Mouse (Mus musculus): ENCODE measurements around the gene Cxcl17. TPM values are rescaled to one million over a fixed set of nuclear protein-coding genes. Genes with fewer than 3 reads are reported as not detected.

The Cxcl17 gene
- total RNA-seq, 2 experiments from 2014 or later: not detected

DNA sequence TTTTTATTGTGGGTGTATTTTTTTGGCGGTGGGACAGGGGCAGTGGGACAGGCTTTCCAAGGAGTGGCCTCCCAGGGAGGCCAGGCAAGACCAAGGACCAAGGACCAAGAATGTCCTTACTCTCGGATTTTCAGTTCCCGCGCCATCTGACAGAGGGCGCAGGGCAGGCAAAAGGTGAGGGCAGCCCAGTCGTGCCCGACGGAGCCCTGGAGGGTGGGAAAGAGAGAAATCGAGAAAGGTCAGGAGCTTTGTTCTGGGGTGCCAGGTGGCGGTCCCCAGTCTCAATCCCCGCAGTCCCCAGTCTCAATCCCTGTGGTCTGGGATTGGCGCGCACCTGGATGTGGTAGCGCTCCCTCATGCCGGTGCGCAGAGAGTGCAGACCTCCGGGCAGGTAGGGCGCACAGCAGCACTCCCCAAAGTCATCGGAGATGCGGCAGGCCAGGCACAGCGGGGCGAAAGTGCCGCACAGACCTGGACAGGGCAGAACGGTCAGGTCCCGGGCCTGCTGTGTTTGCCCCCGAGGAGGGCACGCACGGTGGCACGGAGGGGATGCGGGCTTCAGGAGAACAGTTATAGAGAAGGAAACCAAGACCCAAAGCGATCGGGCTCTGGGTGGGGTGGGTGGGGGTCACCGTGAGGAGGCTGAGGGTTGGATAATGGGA lies 44.9 kb downstream of the Cxcl17 start:
- DNase-seq: no peak

DNA sequence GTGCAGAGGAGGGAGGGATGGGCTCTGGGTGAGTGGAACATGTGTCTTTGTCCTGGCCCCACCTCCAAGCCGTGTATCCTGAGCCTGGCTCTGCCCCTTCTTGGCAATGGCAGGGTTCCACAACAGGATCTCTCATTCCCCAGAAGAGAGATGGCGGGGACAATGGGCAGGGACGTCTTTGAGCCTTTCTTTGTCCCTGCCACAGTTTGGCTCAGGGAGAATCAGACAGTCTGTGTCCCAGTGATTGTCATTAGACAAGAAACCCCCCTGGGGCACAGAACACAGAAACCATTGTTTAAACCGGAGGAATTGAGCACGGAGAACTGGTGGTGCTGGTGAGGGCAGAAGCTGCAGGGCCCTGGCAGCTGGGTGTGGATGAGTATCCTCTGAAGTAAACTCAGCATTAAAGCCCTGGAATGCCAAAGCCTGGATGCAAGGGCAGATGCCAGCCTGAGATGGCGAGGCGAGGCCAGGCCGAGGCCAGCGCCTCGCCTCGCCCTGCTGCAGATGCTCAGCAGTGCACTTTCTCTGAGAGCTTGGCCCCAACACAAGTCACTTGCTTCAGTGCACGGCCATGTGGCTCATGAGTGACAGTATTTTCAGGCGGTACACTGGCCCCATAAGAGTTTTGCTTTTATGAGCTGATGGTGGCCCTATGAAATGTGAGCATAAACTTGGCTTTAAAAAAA lies 46.6 kb downstream of the Cxcl17 start:
- DNase-seq: no peak

DNA sequence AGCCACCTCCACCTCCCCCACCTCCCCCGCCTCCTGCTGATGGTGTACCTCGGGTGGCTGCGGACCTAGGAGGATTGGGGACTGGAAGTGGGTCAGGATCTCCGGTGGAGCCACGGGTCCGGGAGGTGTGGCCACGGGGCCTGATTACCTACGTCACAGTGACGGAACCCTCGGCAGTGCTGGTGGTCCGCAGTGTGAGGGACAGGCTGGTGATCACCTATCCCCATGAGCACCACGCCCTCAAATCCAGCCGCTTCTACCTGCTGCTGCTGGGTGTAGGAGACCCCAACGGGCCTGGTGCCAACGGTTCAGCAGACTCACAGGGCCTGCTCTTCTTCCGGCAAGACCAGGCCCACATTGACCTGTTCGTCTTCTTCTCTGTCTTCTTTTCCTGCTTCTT lies 49.1 kb downstream of the Cxcl17 start:
- no peak for DNase-seq

DNA sequence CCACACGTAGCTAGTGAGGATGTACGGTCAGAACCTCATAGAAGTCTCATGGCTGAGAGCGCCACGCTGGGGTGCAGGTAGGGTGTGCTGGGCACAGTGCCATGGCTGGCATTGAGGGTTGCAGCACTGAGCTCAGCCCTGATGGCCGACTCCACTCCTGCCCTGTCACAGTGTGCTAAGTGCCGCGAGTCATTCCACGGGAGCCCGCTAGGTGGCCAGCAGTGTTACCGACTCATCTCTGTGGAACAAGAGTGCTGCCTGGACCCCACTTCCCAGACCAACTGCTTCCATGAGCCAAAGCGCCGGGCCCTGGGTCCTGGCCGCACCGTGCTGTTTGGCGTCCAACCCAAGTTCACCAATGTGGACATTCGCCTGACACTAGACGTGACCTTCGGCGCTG lies 49.5 kb downstream of the Cxcl17 start:
- no peak for DNase-seq

DNA sequence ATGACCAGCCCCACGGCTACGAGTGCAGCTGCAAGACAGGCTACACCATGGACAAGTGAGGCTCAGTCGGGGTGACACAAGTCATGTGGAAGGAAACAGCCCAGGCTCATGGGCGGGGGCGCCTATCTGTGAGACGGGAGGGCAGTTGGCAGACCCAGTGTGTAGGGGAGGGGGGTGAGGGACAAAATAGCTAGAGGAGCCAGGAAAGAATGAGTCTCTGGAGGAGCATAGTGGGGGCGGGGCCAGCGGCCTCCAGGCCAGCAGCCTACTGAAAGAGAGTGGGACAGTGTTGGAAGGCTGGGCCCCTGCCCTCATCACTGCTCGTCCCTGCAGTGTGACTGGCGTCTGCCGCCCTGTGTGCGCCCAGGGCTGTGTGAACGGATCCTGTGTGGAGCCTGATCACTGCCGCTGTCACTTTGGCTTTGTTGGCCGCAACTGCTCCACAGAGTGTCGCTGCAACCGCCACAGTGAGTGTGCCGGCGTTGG lies 53.9 kb downstream of the Cxcl17 start:
- DNase-seq: no peak

Other genes starting within 250 kb of the Cxcl17 start
- gene Pou2f2, start 233.2 kb downstream of the Cxcl17 start, total RNA-seq (2021): under 1 TPM; 0.08 to 0.21 TPM
- 1 to 10 TPM; 7.2 to 7.9 TPM for gene Dedd2, start 192.3 kb downstream of the Cxcl17 start, total RNA-seq (2021)
- 1 to 10 TPM; 4.6 to 5.2 TPM for gene Zfp526, start 191.5 kb downstream of the Cxcl17 start, total RNA-seq (2021)
- gene Gsk3a, start 175.0 kb downstream of the Cxcl17 start, total RNA-seq (2021): 10 to 100 TPM; 59.5 to 66.2 TPM
- 1 to 10 TPM; 5.8 to 7.2 TPM for gene Erf, start 162.1 kb downstream of the Cxcl17 start, total RNA-seq (2021)
- 10 to 100 TPM; 29.0 to 30.4 TPM for gene Cic, start 145.2 kb downstream of the Cxcl17 start, total RNA-seq (2021)
- gene Pafah1b3, start 114.9 kb downstream of the Cxcl17 start, total RNA-seq (2021): 1 to 10 TPM; 1.4 to 1.5 TPM
- gene Prr19, start 111.5 kb downstream of the Cxcl17 start, total RNA-seq (2021): not detected
- not detected for gene Tmem145, start 106.8 kb downstream of the Cxcl17 start, total RNA-seq (2021)
- gene Megf8, start 95.7 kb downstream of the Cxcl17 start, total RNA-seq (2021): 10 to 100 TPM; 15.5 to 18.7 TPM
- not detected for gene Cnfn, start 43.2 kb downstream of the Cxcl17 start, total RNA-seq (2021)
- 10 to 100 TPM; 12.8 to 42.6 TPM for gene Lipe, start 14.2 kb downstream of the Cxcl17 start, total RNA-seq (2021)
- 1 to 10 TPM; 4.1 to 5.2 TPM for gene Ceacam1, start 64.7 kb upstream of the Cxcl17 start, total RNA-seq (2021)
- gene Ceacam2, start 127.0 kb upstream of the Cxcl17 start, total RNA-seq (2021): under 1 TPM; 0.49 to 0.59 TPM
- gene Erich4, start 203.0 kb upstream of the Cxcl17 start, total RNA-seq (2021): not detected
- gene Dmac2, start 206.5 kb upstream of the Cxcl17 start, total RNA-seq (2021): 10 to 100 TPM; 36.9 to 38.6 TPM
- gene B3gnt8, start 213.8 kb upstream of the Cxcl17 start, total RNA-seq (2021): 1 to 10 TPM in 1 of 2 experiments, under 1 TPM in 1; 0.87 to 1.5 TPM
- 10 to 100 TPM; 73.7 to 80.6 TPM for gene Bckdha, start 246.1 kb upstream of the Cxcl17 start, total RNA-seq (2021)
- 10 to 100 TPM; 19.5 to 20.8 TPM for gene Exosc5, start 246.3 kb upstream of the Cxcl17 start, total RNA-seq (2021)

Measured in gastrocnemius, postnatal 25 days (tissue).